Mouse (Mus musculus): ENCODE results near the gene Ube3b. TPM values are rescaled to one million over a fixed set of nuclear protein-coding genes. Genes with fewer than 3 reads are reported as not detected.

Ube3b gene
- total and polyA plus RNA-seq, 2 experiments from 2014 or later: 30.5 to 57.7 TPM

- Histone ChIP-seq H3K27me3 (ENCODE audit: control insufficient read depth, insufficient read depth, low read length) (no peaks in the 10 kb centered on the region), H3K9ac (replicated peaks; ENCODE audit: low read depth, low read length) (peak within 1 kb of the TSS; percentile 42; the same call in 1 of the 2 replicates), H3K4me3 (ENCODE audit: low read depth, low read length) (peak within 1 kb of the TSS; percentile 66), H3K4me2 (ENCODE audit: low read depth, low read length) (peak within 1 kb of the TSS; percentile 75), H3K4me1 (ENCODE audit: control insufficient read depth, insufficient read depth) (peaks cover 7% of the 10 kb centered on the region), H3K9me3 (replicated peaks; ENCODE audit: control insufficient read depth, low read length) (no peaks in the 10 kb centered on the region), H3K27ac (ENCODE audit: low read depth) (peak within 1 kb of the TSS; percentile 49), H3K36me3 (replicated peaks; ENCODE audit: control insufficient read depth, insufficient read depth, low read length) (peaks cover 12% of the 10 kb centered on the region)
- DNase-seq (ENCODE audit: low spot score) (peak; percentile 99), ATAC-seq (ENCODE audit: insufficient read depth, low read depth) (peak; percentile 99)
- TF ChIP-seq CTCF (IDR thresholded peaks at IDR 0.05; ENCODE audit: low read depth) (no peak), EP300 (IDR thresholded peaks at IDR 0.05; ENCODE audit: low read depth) (peak; percentile 55; the same call in 1 of the 2 replicates)
- 2% methylated on average over 42 of the region's 43 CpGs for WGBS
Measured at GRCm38 (mm10) chr5:114443566-114444367, 63.4 kb downstream of the Ube3b start, which contains the start of the genes Mmab and Mvk. TSS of gene Mmab (minus strand) at chr5:114444060. TSS of gene Mvk (plus strand) at chr5:114444269.

- Histone ChIP-seq H3K27me3 (ENCODE audit: control insufficient read depth, insufficient read depth, low read length) (no peaks in the 10 kb centered on the region), H3K4me1 (ENCODE audit: control insufficient read depth, insufficient read depth) (peaks cover 7% of the 10 kb centered on the region), H3K4me2 (ENCODE audit: low read depth, low read length) (peak overlapping the region; percentile 75), H3K9ac (replicated peaks; ENCODE audit: low read depth, low read length) (peak overlapping the region; percentile 42; the same call in 1 of the 2 replicates), H3K4me3 (ENCODE audit: low read depth, low read length) (peak overlapping the region; percentile 66), H3K9me3 (replicated peaks; ENCODE audit: control insufficient read depth, low read length) (no peaks in the 10 kb centered on the region), H3K36me3 (replicated peaks; ENCODE audit: control insufficient read depth, insufficient read depth, low read length) (peaks cover 12% of the 10 kb centered on the region), H3K27ac (ENCODE audit: low read depth) (no peak overlapping the region)
- ATAC-seq (ENCODE audit: insufficient read depth, low read depth) (no peak), DNase-seq (ENCODE audit: low spot score) (no peak)
- 2% methylated on average over 21 of the region's 21 CpGs for WGBS
- TF ChIP-seq CTCF (IDR thresholded peaks at IDR 0.05; ENCODE audit: low read depth) (no peak), EP300 (IDR thresholded peaks at IDR 0.05; ENCODE audit: low read depth) (0 out of 2 replicates have a peak, but pooled peaks have one; percentile 9)
Measured at GRCm38 (mm10) chr5:114444368-114444692, 63.9 kb downstream of the Ube3b start.

- H3K36me3 ChIP-seq (replicated peaks; ENCODE audit: control insufficient read depth, insufficient read depth, low read length): peaks cover 17% of the 10 kb centered on the region
Measured at GRCm38 (mm10) chr5:114449011-114449410, 68.6 kb downstream of the Ube3b start.

GRCm38 (mm10) chr5:114456287-114456686, 75.9 kb downstream of the Ube3b start:
- Histone ChIP-seq H3K36me3 (replicated peaks; ENCODE audit: control insufficient read depth, insufficient read depth, low read length) (0 out of 2 replicates have a peak, but pooled peaks cover 10% of the 10 kb centered on the region), H3K4me3 (ENCODE audit: low read depth, low read length) (no peak overlapping the region), H3K9me3 (replicated peaks; ENCODE audit: control insufficient read depth, low read length) (no peaks in the 10 kb centered on the region), H3K27me3 (ENCODE audit: control insufficient read depth, insufficient read depth, low read length) (0 out of 2 replicates have a peak, but pooled peaks cover 3% of the 10 kb centered on the region), H3K9ac (replicated peaks; ENCODE audit: low read depth, low read length) (no peak overlapping the region), H3K4me1 (ENCODE audit: control insufficient read depth, insufficient read depth) (no peaks in the 10 kb centered on the region), H3K4me2 (ENCODE audit: low read depth, low read length) (no peak overlapping the region), H3K27ac (ENCODE audit: low read depth) (no peak overlapping the region)
- no peak for TF ChIP-seq EP300 (IDR thresholded peaks at IDR 0.05; ENCODE audit: low read depth)
- TF ChIP-seq CTCF (IDR thresholded peaks at IDR 0.05; ENCODE audit: low read depth): no peak
- DNase-seq (ENCODE audit: low spot score) (no peak), ATAC-seq (ENCODE audit: insufficient read depth, low read depth) (no peak)
- WGBS: 81% methylated on average over 9 of the region's 9 CpGs

More at GRCm38 (mm10) chr5:114449011-114449410, 68.6 kb downstream of the Ube3b start:
- 77% methylated on average over 4 of the region's 4 CpGs for WGBS
- DNase-seq (ENCODE audit: low spot score) (no peak), ATAC-seq (ENCODE audit: insufficient read depth, low read depth) (no peak)
- TF ChIP-seq EP300 (IDR thresholded peaks at IDR 0.05; ENCODE audit: low read depth) (no peak), CTCF (IDR thresholded peaks at IDR 0.05; ENCODE audit: low read depth) (no peak)
- H3K9ac ChIP-seq (replicated peaks; ENCODE audit: low read depth, low read length): no peak overlapping the region
- H3K27me3 ChIP-seq (ENCODE audit: control insufficient read depth, insufficient read depth, low read length): no peaks in the 10 kb centered on the region
- H3K4me1 ChIP-seq (ENCODE audit: control insufficient read depth, insufficient read depth): peaks cover 7% of the 10 kb centered on the region
- H3K27ac ChIP-seq (ENCODE audit: low read depth): no peak overlapping the region
- no peaks in the 10 kb centered on the region for H3K9me3 ChIP-seq (replicated peaks; ENCODE audit: control insufficient read depth, low read length)
- H3K4me2 ChIP-seq (ENCODE audit: low read depth, low read length): no peak overlapping the region
- no peak overlapping the region for H3K4me3 ChIP-seq (ENCODE audit: low read depth, low read length)

- Histone ChIP-seq H3K4me1 (ENCODE audit: control insufficient read depth, insufficient read depth) (no peaks in the 10 kb centered on the region), H3K4me3 (ENCODE audit: low read depth, low read length) (no peak overlapping the region), H3K36me3 (replicated peaks; ENCODE audit: control insufficient read depth, insufficient read depth, low read length) (0 out of 2 replicates have a peak, but pooled peaks cover 10% of the 10 kb centered on the region), H3K27me3 (ENCODE audit: control insufficient read depth, insufficient read depth, low read length) (0 out of 2 replicates have a peak, but pooled peaks cover 3% of the 10 kb centered on the region), H3K9me3 (replicated peaks; ENCODE audit: control insufficient read depth, low read length) (no peaks in the 10 kb centered on the region), H3K9ac (replicated peaks; ENCODE audit: low read depth, low read length) (no peak overlapping the region), H3K27ac (ENCODE audit: low read depth) (no peak overlapping the region), H3K4me2 (ENCODE audit: low read depth, low read length) (no peak overlapping the region)
- DNase-seq (ENCODE audit: low spot score): peak; percentile 61
- WGBS: 48% methylated on average over 16 of the region's 16 CpGs
- ATAC-seq (ENCODE audit: insufficient read depth, low read depth): peak; percentile 49; the same call in 1 of the 2 replicates
- TF ChIP-seq CTCF (IDR thresholded peaks at IDR 0.05; ENCODE audit: low read depth) (no peak; the same call in 1 of the 2 replicates), EP300 (IDR thresholded peaks at IDR 0.05; ENCODE audit: low read depth) (no peak)
Measured at GRCm38 (mm10) chr5:114456995-114457605, 76.7 kb downstream of the Ube3b start.

Measured in heart, postnatal 0 days (tissue).